Mouse (Mus musculus) thymus, adult 2 months (tissue): ENCODE measurements at regions not wholly inside any gene's neighbourhood (a gene's known extent, or its start where the extent isn't known, plus 50 kb on each side); places are given as distances from the start of the nearest gene placed in this dataset.

Experiments
- CTCF ChIP-seq: fragments of 200-500 bp; IDR thresholded peaks from 2 replicates; pipeline ENCODE4 v1.5.1; 2012; ENCODE audit warnings: mild to moderate bottlenecking, control low read depth, low read length, moderate library complexity, borderline replicate concordance; ENCODE audit not compliant: control insufficient read depth, poor library complexity, insufficient read depth; ENCODE audit errors: extremely low read depth
- POLR2A ChIP-seq: fragments of 200-500 bp; IDR thresholded peaks from 2 replicates; pipeline ENCODE4 v1.6.1; 2012; ENCODE audit warnings: mild to moderate bottlenecking, low read length, control low read depth, moderate library complexity; ENCODE audit not compliant: control insufficient read depth, poor library complexity, insufficient read depth; ENCODE audit errors: extremely low read depth

GRCm38 (mm10) chr6:100415514-100415913 lies 128.2 kb upstream of the Rybp start:
- TF ChIP-seq CTCF (no peak), POLR2A (no peak)
